Mouse (Mus musculus) embryonic fibroblast, embryonic 13.5 days (primary cell): ENCODE results near the gene Cd48.

ENCODE experiments used
- CTCF ChIP-seq: IDR thresholded peaks from 2 replicates; pipeline ENCODE4 v1.5.1; 2011; ENCODE audit warnings: mild to moderate bottlenecking, control low read depth, low read length, moderate library complexity, borderline replicate concordance; ENCODE audit not compliant: insufficient read depth
- POLR2A ChIP-seq: IDR thresholded peaks from 2 replicates; pipeline ENCODE4 v1.6.1; 2011; ENCODE audit warnings: low read depth, mild to moderate bottlenecking, control low read depth, low read length, moderate library complexity

DNA sequence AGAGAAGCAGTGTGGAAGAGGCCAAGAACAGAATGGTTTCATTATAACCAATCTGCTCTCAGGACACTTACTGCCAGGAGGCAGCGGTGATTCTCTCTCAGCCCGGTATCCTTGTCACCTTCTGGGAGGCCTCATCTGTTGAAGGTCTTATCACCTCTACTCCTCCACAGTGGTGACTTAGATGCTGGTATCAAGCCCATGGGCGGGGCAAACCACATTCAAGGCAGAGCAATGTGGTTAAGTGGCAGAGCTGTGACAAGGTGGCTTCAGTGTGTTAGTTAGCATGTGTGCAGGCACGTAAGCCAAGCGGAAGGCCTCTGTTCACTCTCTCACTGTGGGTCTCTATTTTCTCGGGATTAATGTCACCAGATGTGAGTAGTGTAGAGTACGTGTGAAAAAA is 38.2 kb upstream of the Cd48 start:
- no peak for TF ChIP-seq POLR2A
- TF ChIP-seq CTCF: no peak
